ENCODE assay signal across 21 mouse cellular contexts in genomic region chr17:58773595-58773994, GRCm38 (mm10).
DNase-seq lines count a peak whose midpoint lies in the region; ATAC-seq and TF ChIP-seq lines count a peak whose summit lies in the region.
"Had no signal": no experiment of that assay in that cellular context is flagged by ENCODE, and none has a peak within 500 bp of the region (broad histone marks: within the 10 kb centered on the region; RNA-seq: fewer than 3 reads in every experiment).

No protein-coding gene starts in this region.

- no peak overlapping the region for H3K27ac ChIP-seq in kidney, adult 2 months (ENCODE audit: insufficient read depth, low read depth, low read length)
- H3K27ac ChIP-seq in kidney, embryonic 16.5 days (ENCODE audit: low read length): no peak overlapping the region
- peak overlapping the region; percentile 52; the same call in 1 of the 2 replicates for H3K27ac ChIP-seq in embryonic fibroblast, embryonic 13.5 days (ENCODE audit: insufficient read depth, low read length)
- H3K27ac ChIP-seq in hindbrain, embryonic 11.5 days (ENCODE audit: low read depth, low read length): no peak overlapping the region
- H3K27ac ChIP-seq: embryonic facial prominence, embryonic 13.5 days; forebrain, embryonic 10.5 days; gastrocnemius, adult 2 months; hindbrain, embryonic 13.5 days; hindbrain, postnatal 0 days; intestine, embryonic 15.5 days had no signal

- H3K27me3 ChIP-seq in kidney, adult 2 months (replicated peaks; ENCODE audit: control insufficient read depth, insufficient read depth, low read length): no peaks in the 10 kb centered on the region
- no peaks in the 10 kb centered on the region for H3K27me3 ChIP-seq in kidney, embryonic 16.5 days (ENCODE audit: insufficient read depth, low read length)
- H3K27me3 ChIP-seq in hindbrain, embryonic 11.5 days (ENCODE audit: control insufficient read depth, insufficient read depth, low read length): no peaks in the 10 kb centered on the region
- H3K27me3 ChIP-seq: embryonic facial prominence, embryonic 13.5 days; hindbrain, embryonic 13.5 days; intestine, embryonic 15.5 days had no signal

- no peak for TF ChIP-seq CTCF in kidney, adult 2 months (conservative IDR thresholded peaks at IDR 0.05; ENCODE audit: insufficient read depth, insufficient read length, low read depth, low read length)
- TF ChIP-seq CTCF in embryonic fibroblast, embryonic 13.5 days (IDR thresholded peaks at IDR 0.05; ENCODE audit: borderline replicate concordance, insufficient read depth, low read length): no peak

- no peak overlapping the region for H3K4me2 ChIP-seq in kidney, embryonic 16.5 days (replicated peaks; ENCODE audit: low read depth, low read length)
- no peak overlapping the region for H3K4me2 ChIP-seq in hindbrain, embryonic 11.5 days (replicated peaks; ENCODE audit: low read depth, low read length)
- H3K4me2 ChIP-seq: embryonic facial prominence, embryonic 13.5 days; hindbrain, embryonic 13.5 days; intestine, embryonic 15.5 days had no signal

- H3K4me3 ChIP-seq in kidney, adult 2 months (ENCODE audit: insufficient read depth, low read depth, low read length): no peak overlapping the region
- no peak overlapping the region for H3K4me3 ChIP-seq in kidney, embryonic 16.5 days (ENCODE audit: low read length)
- no peak overlapping the region for H3K4me3 ChIP-seq in embryonic fibroblast, embryonic 13.5 days (ENCODE audit: insufficient read depth, low read length)
- H3K4me3 ChIP-seq in hindbrain, embryonic 11.5 days (ENCODE audit: low read depth, low read length): no peak overlapping the region
- H3K4me3 ChIP-seq: embryonic facial prominence, embryonic 13.5 days; erythroblast, embryonic 14.5 days; forebrain, embryonic 10.5 days; gastrocnemius, adult 2 months; hindbrain, embryonic 13.5 days; intestine, embryonic 15.5 days had no signal

- no peaks in the 10 kb centered on the region for H3K36me3 ChIP-seq in kidney, adult 2 months (ENCODE audit: control insufficient read depth, insufficient read depth, low read length)
- H3K36me3 ChIP-seq in kidney, embryonic 16.5 days (ENCODE audit: insufficient read depth, low read length): no peaks in the 10 kb centered on the region
- H3K36me3 ChIP-seq in hindbrain, embryonic 11.5 days (ENCODE audit: control insufficient read depth, insufficient read depth, low read length): no peaks in the 10 kb centered on the region
- H3K36me3 ChIP-seq: embryonic facial prominence, embryonic 13.5 days; forebrain, embryonic 10.5 days; hindbrain, embryonic 13.5 days; intestine, embryonic 15.5 days had no signal

- no peaks in the 10 kb centered on the region for H3K4me1 ChIP-seq in kidney, adult 2 months (ENCODE audit: control insufficient read depth, insufficient read depth, low read length)
- H3K4me1 ChIP-seq in kidney, embryonic 16.5 days (ENCODE audit: insufficient read depth, low read length): no peaks in the 10 kb centered on the region
- H3K4me1 ChIP-seq in embryonic fibroblast, embryonic 13.5 days (ENCODE audit: control insufficient read depth, insufficient read depth, low read length): no peaks in the 10 kb centered on the region; the same call in 1 of the 2 replicates
- H3K4me1 ChIP-seq in hindbrain, embryonic 11.5 days (replicated peaks; ENCODE audit: control insufficient read depth, insufficient read depth, low read length): no peaks in the 10 kb centered on the region
- H3K4me1 ChIP-seq: embryonic facial prominence, embryonic 13.5 days; forebrain, embryonic 10.5 days; hindbrain, embryonic 13.5 days; intestine, embryonic 15.5 days had no signal

- DNase-seq in heart, adult 11 months: peak; percentile 74
- no peak for DNase-seq in heart, postnatal 36 days
- DNase-seq in kidney, adult 2 months: peak; percentile 10
- DNase-seq in Muller cell, postnatal 12 days (ENCODE audit: inconsistent ontology term): peak; percentile 89
- no peak for DNase-seq in hindbrain, embryonic 11.5 days (ENCODE audit: low spot score)
- DNase-seq in adrenal gland, postnatal 10 days: no peak
- DNase-seq: adrenal gland, postnatal 14 days; cerebellum, adult 18-20 months; cerebellum, adult 9-11 months; cerebellum, postnatal 36 days; gastrocnemius, adult 2 months; gastrocnemius, postnatal 25 days had no signal

- TF ChIP-seq POLR2A in kidney, adult 2 months (IDR thresholded peaks at IDR 0.05; ENCODE audit: low read depth, low read length): no peak
- TF ChIP-seq POLR2A in embryonic fibroblast, embryonic 13.5 days (IDR thresholded peaks at IDR 0.05; ENCODE audit: low read depth, low read length): no peak

- H3K9ac ChIP-seq in kidney, embryonic 16.5 days (replicated peaks; ENCODE audit: low read length): no peak overlapping the region
- H3K9ac ChIP-seq in hindbrain, embryonic 11.5 days (ENCODE audit: low read depth, low read length): no peak overlapping the region
- H3K9ac ChIP-seq: embryonic facial prominence, embryonic 13.5 days; hindbrain, embryonic 13.5 days; intestine, embryonic 15.5 days had no signal

- H3K9me3 ChIP-seq in kidney, embryonic 16.5 days (ENCODE audit: low read length): no peaks in the 10 kb centered on the region
- H3K9me3 ChIP-seq in hindbrain, embryonic 11.5 days (ENCODE audit: control insufficient read depth, low read length): no peaks in the 10 kb centered on the region
- H3K9me3 ChIP-seq: embryonic facial prominence, embryonic 13.5 days; forebrain, embryonic 10.5 days; hindbrain, embryonic 13.5 days; intestine, embryonic 15.5 days had no signal

- intact Hi-C loops in heart, postnatal 36 days (cut with DNase I): no loop called here

- no peak for ATAC-seq in kidney, embryonic 16.5 days (ENCODE audit: low FRiP score, low TSS enrichment)
- ATAC-seq in hindbrain, embryonic 11.5 days (ENCODE audit: low FRiP score): no peak
- ATAC-seq: forebrain, embryonic 14.5 days; hindbrain, postnatal 0 days; intestine, embryonic 15.5 days had no signal

Comparison
In these comparisons a context has a peak if more than half of its experiments do, and no peak if none do; other contexts are left out.
1. DNase-seq: peak in heart, adult 11 months (single experiment), kidney, adult 2 months (single experiment) and Muller cell, postnatal 12 days (single experiment); none in heart, postnatal 36 days (0 of 2), hindbrain, embryonic 11.5 days (single experiment) and adrenal gland, postnatal 10 days (single experiment).